Mouse (Mus musculus) CH12.LX (cell line): ENCODE measurements at regions not wholly inside any gene's neighbourhood (a gene's known extent, or its start where the extent isn't known, plus 50 kb on each side); places are given as distances from the start of the nearest gene placed in this dataset.

Experiments used
- DNase-seq: peaks from one replicate; pipeline ENCODE4 v3.0.0-alpha.2; 2013; ENCODE audit errors: extremely low read depth
- H3K27ac ChIP-seq: 2 replicates; pipeline ENCODE4 v1.5.1; 2012; ENCODE audit warnings: low read depth, mild to moderate bottlenecking, control low read depth, moderate library complexity; ENCODE audit not compliant: insufficient read depth
- H3K27me3 ChIP-seq: replicated peaks from 2 replicates; pipeline ENCODE3; 2012; ENCODE audit warnings: inconsistent platforms
- H3K36me3 ChIP-seq, 2 experiments: replicated peaks in 1 of 2; 2 replicates each; pipeline versions ENCODE3 to v1.6.1; 2012; ENCODE audit warnings: inconsistent platforms in 1 of 2, low read length in 1 of 2, mild to moderate bottlenecking in 1 of 2, mixed read lengths in 1 of 2, moderate library complexity in 1 of 2; ENCODE audit not compliant: control insufficient read depth in 1 of 2, insufficient read depth in 1 of 2
- H3K4me1 ChIP-seq, 2 experiments: 2 replicates each; pipeline ENCODE4 v1.6.1; 2012; ENCODE audit warnings: inconsistent platforms in 1 of 2, moderate library complexity in 1 of 2; ENCODE audit not compliant: insufficient read depth in 2 of 2, control insufficient read depth in 1 of 2
- H3K4me2 ChIP-seq: 2 replicates; pipeline ENCODE4 v1.6.1; 2012; ENCODE audit warnings: low read depth, mild to moderate bottlenecking, control low read depth; ENCODE audit not compliant: poor library complexity, insufficient read depth, severe bottlenecking
- H3K4me3 ChIP-seq, 3 experiments: fragments of 150-350 bp in 1 of 3; sonication (generic) in 1 of 3; replicated peaks in 1 of 3; 2 replicates each; pipeline versions ENCODE3 to v1.5.1; 2011 to 2012; ENCODE audit warnings: low read depth in 2 of 3, low read length in 2 of 3, mild to moderate bottlenecking in 2 of 3, moderate library complexity in 2 of 3, control low read depth in 1 of 3, improper control_type of control experiment in 1 of 3, inconsistent platforms in 1 of 3, mixed read lengths in 1 of 3; ENCODE audit not compliant: poor library complexity in 1 of 3
- H3K79me2 ChIP-seq: replicated peaks from 2 replicates; pipeline ENCODE4 v1.6.1; 2012; ENCODE audit warnings: mild to moderate bottlenecking, moderate library complexity; ENCODE audit not compliant: control insufficient read depth, poor library complexity, insufficient read depth, severe bottlenecking; ENCODE audit errors: extremely low read depth
- H3K9ac ChIP-seq: 2 replicates; pipeline ENCODE4 v1.6.1; 2012; ENCODE audit warnings: low read depth, mild to moderate bottlenecking, control low read depth, moderate library complexity; ENCODE audit not compliant: insufficient read depth
- H3K9me3 ChIP-seq: replicated peaks from 2 replicates; pipeline ENCODE3; 2012; ENCODE audit warnings: low read length, inconsistent platforms, mixed read lengths
- BHLHE40 ChIP-seq: IDR thresholded peaks from 2 replicates; pipeline ENCODE4 v1.6.1; 2011; ENCODE audit warnings: mild to moderate bottlenecking, low read depth, low read length, improper control_type of control experiment
- CHD2 ChIP-seq: IDR thresholded peaks from 2 replicates; pipeline ENCODE4 v1.6.1; 2011; ENCODE audit warnings: low read length, improper control_type of control experiment
- ELF1 ChIP-seq: IDR thresholded peaks from 2 replicates; pipeline ENCODE4 v1.6.1; 2014; ENCODE audit warnings: low read depth, mild to moderate bottlenecking, inconsistent platforms, low read length, improper control_type of control experiment
- EP300 ChIP-seq: IDR thresholded peaks from 2 replicates; pipeline ENCODE4 v1.6.1; 2011; ENCODE audit warnings: low read length, improper control_type of control experiment
- ETS1 ChIP-seq: conservative IDR thresholded peaks from 2 replicates; pipeline ENCODE4 v1.6.1; 2012; ENCODE audit warnings: low read depth, mild to moderate bottlenecking, inconsistent platforms, low read length, improper control_type of control experiment, moderate library complexity
- JUN ChIP-seq: IDR thresholded peaks from 2 replicates; pipeline ENCODE4 v1.6.1; 2011; ENCODE audit warnings: low read depth, mild to moderate bottlenecking, low read length, improper control_type of control experiment, moderate library complexity; ENCODE audit not compliant: insufficient read depth
- JUND ChIP-seq: conservative IDR thresholded peaks from 2 replicates; pipeline ENCODE4 v1.6.1; 2011; ENCODE audit warnings: low read depth, low read length, improper control_type of control experiment
- KAT2A ChIP-seq: IDR thresholded peaks from 2 replicates; pipeline ENCODE4 v1.6.1; 2012; ENCODE audit warnings: low read length, improper control_type of control experiment, inconsistent platforms; ENCODE audit not compliant: insufficient replicate concordance
- MAZ ChIP-seq: IDR thresholded peaks from 2 replicates; pipeline ENCODE4 v1.6.1; 2012; ENCODE audit warnings: low read depth, mild to moderate bottlenecking, inconsistent platforms, low read length, improper control_type of control experiment, moderate library complexity
- MEF2A ChIP-seq: IDR thresholded peaks from 2 replicates; pipeline ENCODE4 v1.6.1; 2014; ENCODE audit warnings: low read depth, mild to moderate bottlenecking, inconsistent platforms, low read length, improper control_type of control experiment, borderline replicate concordance
- MXI1 ChIP-seq: IDR thresholded peaks from 2 replicates; pipeline ENCODE4 v1.6.1; 2011; ENCODE audit warnings: mild to moderate bottlenecking, low read depth, low read length, improper control_type of control experiment
- NELFE ChIP-seq: IDR thresholded peaks from 2 replicates; pipeline ENCODE4 v1.6.1; 2011; ENCODE audit warnings: low read depth, low read length, improper control_type of control experiment
- PAX5 ChIP-seq: IDR thresholded peaks from 2 replicates; pipeline ENCODE4 v1.6.1; 2012; ENCODE audit warnings: low read length, inconsistent platforms, mixed read lengths
- POLR2A ChIP-seq: IDR thresholded peaks from 2 replicates; pipeline ENCODE4 v1.6.1; 2011; ENCODE audit warnings: low read depth, mild to moderate bottlenecking, improper control_type of control experiment, low read length
- RCOR1 ChIP-seq: conservative IDR thresholded peaks from 2 replicates; pipeline ENCODE4 v1.6.1; 2012; ENCODE audit warnings: low read depth, mild to moderate bottlenecking, inconsistent platforms, low read length, improper control_type of control experiment
- SMC3 ChIP-seq: IDR thresholded peaks from 2 replicates; pipeline ENCODE4 v1.6.1; 2011; ENCODE audit warnings: low read depth, low read length, improper control_type of control experiment
- TBP ChIP-seq: conservative IDR thresholded peaks from 2 replicates; pipeline ENCODE4 v1.6.1; 2011; ENCODE audit warnings: low read depth, low read length, improper control_type of control experiment
- USF2 ChIP-seq: conservative IDR thresholded peaks from 2 replicates; pipeline ENCODE4 v1.6.1; 2011; ENCODE audit warnings: low read depth, low read length, improper control_type of control experiment
- ZNF384 ChIP-seq: IDR thresholded peaks from 2 replicates; pipeline ENCODE4 v1.6.1; 2012; ENCODE audit warnings: low read depth, low read length, improper control_type of control experiment, inconsistent platforms
- dilution Hi-C: fragments of 300-500 bp; cut with MboI; formaldehyde crosslinking; loops from 2 replicates; pipeline ENCODE4 v1.14.3; 2020; ENCODE audit warnings: low sequenced_read_pairs; ENCODE audit not compliant: extremely low pct_unique_long_range_greater_than_20kb, extremely low pct_ligation_motif_present
- in situ Hi-C: fragments of 300-500 bp; cut with MboI; formaldehyde crosslinking; loops from 3 replicates; pipeline ENCODE4 v1.14.3; 2019; ENCODE audit warnings: low sequenced_read_pairs, low pct_ligation_motif_present, low pct_unique_long_range_greater_than_20kb, mixed read lengths

- H3K4me3 ChIP-seq = no peak overlapping the region
- no peaks in the 10 kb centered on the region for H3K36me3 ChIP-seq
- H3K27ac ChIP-seq = no peak overlapping the region
- in situ Hi-C loops (loop anchor here (25.0 kb wide), 1 partner anchor 395 kb away; the partner anchor contains the start of gene Calcrl), dilution Hi-C loops (no loop called here)
- H3K79me2 ChIP-seq = no peaks in the 10 kb centered on the region
- no peak for DNase-seq
- no peak overlapping the region for H3K4me2 ChIP-seq
- no peaks in the 10 kb centered on the region for H3K4me1 ChIP-seq
- H3K9ac ChIP-seq = no peak overlapping the region
- no peaks in the 10 kb centered on the region for H3K9me3 ChIP-seq
- no peaks in the 10 kb centered on the region for H3K27me3 ChIP-seq
- TF ChIP-seq ZNF384 (no peak), BHLHE40 (no peak), USF2 (no peak), POLR2A (no peak), JUN (no peak)
Observed at GRCm38 (mm10) chr2:84042793-84043192, 52.4 kb downstream of the Gm13691 start.

DNA sequence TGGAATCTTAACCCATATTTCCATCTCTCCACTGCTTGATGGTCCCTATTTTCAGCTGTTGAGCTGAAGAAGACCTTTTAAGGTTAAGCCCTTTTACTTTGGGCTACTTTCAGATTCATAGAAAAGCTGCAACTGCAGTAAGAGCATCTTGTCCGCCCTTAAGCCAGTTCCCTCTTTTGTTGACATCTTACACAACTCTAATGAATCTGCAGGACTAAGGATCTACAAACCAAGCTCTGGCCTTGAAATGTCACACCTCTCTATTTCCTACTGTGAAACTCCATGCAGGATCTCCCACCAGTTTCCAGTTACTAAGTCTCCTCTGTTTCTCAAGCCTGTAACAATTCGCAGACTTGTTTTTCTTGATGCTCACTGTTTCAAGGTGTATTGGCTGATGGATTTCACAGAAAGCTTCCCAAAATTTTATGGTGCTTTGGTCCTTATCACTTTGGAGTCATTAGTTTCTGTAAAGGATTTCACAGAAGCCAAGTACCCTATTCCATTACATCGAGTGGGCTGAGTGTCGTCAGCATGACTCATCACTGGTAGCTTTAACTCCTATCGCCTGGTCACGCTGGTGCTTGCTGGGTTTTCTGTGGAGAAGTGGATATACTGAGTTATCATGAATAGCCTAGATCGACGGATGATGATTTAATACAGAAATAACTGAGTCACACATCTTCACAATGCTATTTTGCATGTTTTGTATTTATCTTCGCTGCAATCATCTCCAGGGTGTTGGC lies 58.2 kb downstream of the Gm13691 start:
- in situ Hi-C loops (loop anchor here (25.0 kb wide), 1 partner anchor 389 kb away; the partner anchor contains the start of gene Calcrl), dilution Hi-C loops (no loop called here)
- Histone ChIP-seq H3K79me2 (no peaks in the 10 kb centered on the region), H3K4me1 (no peaks in the 10 kb centered on the region), H3K4me2 (no peak overlapping the region), H3K27me3 (no peaks in the 10 kb centered on the region), H3K36me3 (no peaks in the 10 kb centered on the region), H3K9me3 (no peaks in the 10 kb centered on the region), H3K27ac (no peak overlapping the region), H3K4me3 (no peak overlapping the region), H3K9ac (no peak overlapping the region)
- TF ChIP-seq EP300 = no peak
- no peak for TF ChIP-seq JUND
- no peak for TF ChIP-seq NELFE
- no peak for TF ChIP-seq RCOR1
- no peak for TF ChIP-seq PAX5
- TF ChIP-seq USF2 = no peak
- no peak for TF ChIP-seq ELF1
- no peak for TF ChIP-seq SMC3
- TF ChIP-seq TBP = no peak
- no peak for TF ChIP-seq CHD2
- no peak for TF ChIP-seq MXI1
- TF ChIP-seq MEF2A = no peak
- TF ChIP-seq ETS1 = no peak
- TF ChIP-seq KAT2A = no peak
- TF ChIP-seq MAZ = no peak
- DNase-seq = no peak
